Mouse (Mus musculus): Measurements from ENCODE around the gene Acp7.

GRCm38 (mm10) chr7:28575597-28575996 lies 55.5 kb downstream of the Acp7 start:
- TF ChIP-seq CTCF (IDR thresholded peaks at IDR 0.05; ENCODE audit: borderline replicate concordance, insufficient read depth, low read depth, low read length) (no peak), POLR2A (IDR thresholded peaks at IDR 0.05; ENCODE audit: borderline replicate concordance, insufficient read depth, low read length) (no peak)
